Mouse (Mus musculus) 3T3-L1 (cell line): ENCODE results near the gene Afap1l2.
A peak's percentile ranks its signal among the peaks of the same experiment; 100 is the strongest.

Experiments used
- DNase-seq: peaks from one replicate; pipeline ENCODE4 v3.0.0-alpha.2; 2015; ENCODE audit warnings: low read depth, low spot score

Gene Afap1l2

DNA sequence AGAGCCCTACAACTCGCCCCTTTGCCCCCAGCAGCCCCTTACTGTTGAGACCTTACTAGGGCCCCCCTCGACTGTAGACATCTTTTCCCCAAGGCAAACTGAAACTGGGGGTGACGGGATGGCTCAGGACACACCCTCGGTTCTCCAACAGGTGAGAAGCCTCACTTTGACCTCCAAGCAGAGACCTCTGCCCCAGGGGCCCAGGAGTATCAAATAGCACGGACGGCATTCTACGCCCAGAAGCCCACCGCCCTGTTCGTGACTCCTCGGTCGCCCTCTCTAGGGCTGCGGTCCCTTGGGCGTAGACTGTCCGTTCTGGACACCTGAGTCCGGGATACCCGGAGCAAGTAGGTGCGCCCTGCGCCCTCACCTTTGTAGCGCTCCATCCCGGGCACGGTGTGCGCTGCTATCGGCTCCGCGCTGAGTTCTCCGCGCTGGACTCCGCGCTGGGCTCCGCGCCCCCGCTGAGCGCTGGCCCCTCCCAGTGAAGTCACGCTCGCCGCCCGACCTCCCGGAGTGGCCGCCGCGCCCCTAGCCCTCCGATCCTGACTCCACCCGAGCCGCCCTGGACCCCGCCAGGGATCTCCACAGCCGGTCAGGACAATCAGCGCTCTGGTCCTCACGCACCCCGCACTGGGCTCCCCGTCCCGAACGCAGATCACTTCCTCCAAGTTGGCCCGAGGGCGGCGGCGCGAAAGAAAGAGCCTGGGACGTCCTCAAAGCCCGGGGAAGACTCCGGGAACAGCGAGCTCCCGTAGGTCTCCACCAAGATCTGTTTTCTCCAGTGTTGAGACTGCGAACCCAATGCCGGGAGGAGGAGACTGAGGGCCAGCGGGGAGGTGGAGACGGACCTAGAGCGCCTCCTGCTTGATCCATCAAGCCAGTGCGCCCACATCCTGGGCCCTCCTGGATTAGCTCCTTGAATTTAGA lies at the start of gene Afap1l2:
Gene Afap1l2 (minus strand): TSS at position 448 of the 930 bp plus-strand sequence.
- peak; percentile 72 for DNase-seq

GRCm38 (mm10) chr19:57057568-57057967 lies 49.5 kb upstream of the Afap1l2 start:
- DNase-seq: peak; percentile 20

GRCm38 (mm10) chr19:57055215-57056120 lies 47.4 kb upstream of the Afap1l2 start:
- DNase-seq: peak; percentile 95

- no peak for DNase-seq
These were observed 44.9 kb upstream of the Afap1l2 start for GRCm38 (mm10) chr19:57052959-57053358.

GRCm38 (mm10) chr19:57052016-57052415 lies 44.0 kb upstream of the Afap1l2 start:
- DNase-seq: no peak

GRCm38 (mm10) chr19:57049592-57050090 lies 41.6 kb upstream of the Afap1l2 start:
- DNase-seq: no peak

- DNase-seq: no peak
These were observed 39.8 kb upstream of the Afap1l2 start for GRCm38 (mm10) chr19:57047671-57048320.

GRCm38 (mm10) chr19:57039258-57039657 lies 31.2 kb upstream of the Afap1l2 start:
- peak; percentile 69 for DNase-seq

GRCm38 (mm10) chr19:57036860-57037259 lies 28.8 kb upstream of the Afap1l2 start:
- DNase-seq: no peak

GRCm38 (mm10) chr19:57031582-57031981 lies 23.6 kb upstream of the Afap1l2 start:
- peak; percentile 81 for DNase-seq

GRCm38 (mm10) chr19:57029461-57029860 lies 21.4 kb upstream of the Afap1l2 start:
- DNase-seq: no peak

DNA sequence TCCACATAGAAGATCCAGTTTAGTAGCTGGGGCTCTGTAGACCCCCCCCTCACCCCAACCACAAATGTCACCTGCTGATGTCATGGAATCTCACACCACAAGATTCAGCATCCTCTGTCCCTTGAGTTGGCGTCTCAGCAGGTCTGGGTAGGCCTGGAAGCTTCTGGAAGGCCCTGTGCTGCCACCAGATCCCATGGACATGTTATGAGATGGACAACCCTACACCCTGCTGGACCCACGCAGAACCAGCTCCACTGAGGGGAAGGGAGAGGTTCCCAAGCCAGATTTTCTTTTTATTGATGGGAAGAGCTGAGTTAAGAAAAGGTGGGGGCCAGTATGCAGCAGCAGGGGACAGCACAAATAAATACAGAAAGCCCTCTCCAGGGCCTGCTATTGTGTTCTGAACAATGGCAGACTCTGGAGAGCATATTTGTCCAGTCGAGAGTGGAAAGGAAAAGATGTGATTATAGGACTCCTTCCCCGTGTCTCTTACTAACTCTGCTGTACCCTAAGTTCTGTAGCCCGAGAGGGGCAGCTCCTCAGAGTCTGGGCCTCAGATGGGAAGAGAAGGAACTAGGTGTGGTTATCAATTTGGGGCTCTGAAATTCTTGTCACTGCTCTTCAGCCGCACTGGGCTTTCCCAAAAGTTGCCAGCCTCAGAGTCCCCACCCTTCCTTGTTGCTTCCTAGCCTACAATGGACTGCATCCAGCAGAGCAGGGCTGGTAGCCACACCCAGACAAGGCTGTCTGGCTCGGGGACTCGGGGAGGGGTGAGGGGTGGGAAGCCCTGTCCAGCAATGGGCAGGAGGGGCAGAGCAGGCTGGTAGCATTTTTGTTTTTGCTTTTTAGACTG lies 20.5 kb upstream of the Afap1l2 start:
- DNase-seq: no peak

- DNase-seq: no peak
These were observed 18.5 kb upstream of the Afap1l2 start for GRCm38 (mm10) chr19:57026501-57026900.

GRCm38 (mm10) chr19:57017785-57018179 lies 9.8 kb upstream of the Afap1l2 start:
- no peak for DNase-seq

DNA sequence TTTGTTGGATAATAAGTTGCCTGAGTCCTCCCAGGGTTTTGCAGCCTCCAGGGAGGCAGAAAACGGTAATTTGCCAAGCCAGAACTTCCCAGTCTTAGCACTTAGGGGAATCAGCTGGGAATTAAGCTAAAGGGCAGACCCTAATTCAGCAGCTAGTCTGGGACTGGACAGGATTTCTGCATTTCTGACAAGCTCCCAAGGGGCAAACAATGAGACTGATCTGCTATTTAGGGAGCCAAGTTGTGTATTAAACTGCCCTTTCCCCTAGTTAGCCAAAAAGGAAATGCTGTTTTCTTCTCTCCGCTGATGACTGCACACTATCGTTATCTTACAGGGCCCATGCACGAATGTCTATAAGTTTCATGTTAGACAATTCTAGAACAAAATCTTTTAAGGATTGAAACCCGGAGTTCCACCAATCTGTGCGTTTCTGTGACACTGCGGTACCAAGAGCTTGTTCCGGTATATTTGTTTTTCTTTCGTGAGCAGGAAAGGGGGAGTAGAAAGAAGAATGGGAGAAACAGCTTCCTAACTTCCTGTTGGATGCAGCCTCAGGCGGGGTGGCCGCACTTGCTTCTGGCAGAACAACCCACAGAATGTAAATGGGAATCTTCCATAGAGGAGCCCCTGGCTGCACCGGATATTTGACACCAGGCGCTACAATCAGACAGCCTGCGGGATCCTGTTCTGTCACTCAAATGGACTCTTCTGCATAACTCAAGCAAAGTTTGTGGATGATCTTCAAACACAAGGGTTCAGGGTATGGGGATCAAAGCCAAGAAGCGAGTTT lies 9.2 kb upstream of the Afap1l2 start:
- DNase-seq: no peak

DNA sequence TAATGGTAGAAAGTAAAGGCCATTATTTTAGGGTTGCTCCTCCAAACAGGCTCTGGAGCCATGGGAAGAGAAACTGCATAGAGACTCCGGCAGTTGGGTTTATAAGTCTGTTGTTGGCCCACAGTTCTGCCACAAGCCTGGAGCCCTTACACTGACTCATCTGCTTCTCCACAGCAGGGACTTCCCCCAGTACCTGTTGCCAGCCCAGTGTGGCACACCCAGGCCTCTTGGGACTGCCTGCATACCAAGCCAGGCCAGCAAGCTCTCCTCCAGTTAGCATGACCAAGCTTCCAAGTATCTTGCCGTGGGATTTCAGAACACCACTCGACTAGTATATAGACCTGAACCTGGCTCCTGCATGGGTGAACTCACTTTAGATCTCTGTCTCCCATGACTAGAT lies 6.8 kb upstream of the Afap1l2 start:
- DNase-seq: peak; percentile 97

GRCm38 (mm10) chr19:57013271-57013677 lies 5.2 kb upstream of the Afap1l2 start:
- DNase-seq: peak; percentile 77

DNA sequence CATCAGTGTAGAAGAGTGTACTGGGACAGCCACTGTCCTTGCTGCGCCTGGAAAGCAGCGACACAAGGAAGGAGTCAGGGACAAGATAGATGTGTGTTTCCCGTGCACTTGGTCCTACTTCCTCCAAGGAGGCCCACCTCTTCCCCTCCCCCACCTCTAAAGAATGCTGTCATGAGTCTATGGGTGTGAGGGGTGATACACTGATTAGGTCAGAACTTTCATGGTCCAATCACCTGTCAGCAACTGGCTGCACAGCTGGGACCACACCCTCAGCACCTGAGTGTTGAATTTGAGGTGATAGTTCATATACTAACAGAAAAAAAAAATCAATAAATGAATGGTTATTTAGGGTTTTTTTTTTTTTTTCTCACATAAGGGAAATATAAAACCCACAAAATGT lies 4.0 kb upstream of the Afap1l2 start:
- DNase-seq: no peak

DNA sequence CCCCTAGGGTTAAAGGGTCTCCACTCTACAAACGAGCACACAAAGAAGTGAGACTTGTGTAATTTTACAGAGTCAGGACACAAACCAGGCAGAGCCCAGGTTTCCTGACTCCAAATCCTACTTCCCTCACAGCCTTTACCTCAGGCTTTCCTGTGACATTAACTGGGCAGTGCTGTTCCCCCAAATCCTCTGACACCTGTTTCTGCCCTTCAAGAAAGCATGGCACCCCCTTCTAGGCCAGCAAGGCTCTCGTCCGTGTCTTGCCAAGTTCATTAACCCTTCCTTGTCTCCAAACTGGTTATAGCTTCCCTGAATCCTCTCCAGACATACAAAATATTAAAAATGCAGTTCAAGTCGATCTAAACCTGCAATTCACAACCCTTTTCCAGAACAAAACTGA lies 2.0 kb upstream of the Afap1l2 start:
- DNase-seq: no peak

DNA sequence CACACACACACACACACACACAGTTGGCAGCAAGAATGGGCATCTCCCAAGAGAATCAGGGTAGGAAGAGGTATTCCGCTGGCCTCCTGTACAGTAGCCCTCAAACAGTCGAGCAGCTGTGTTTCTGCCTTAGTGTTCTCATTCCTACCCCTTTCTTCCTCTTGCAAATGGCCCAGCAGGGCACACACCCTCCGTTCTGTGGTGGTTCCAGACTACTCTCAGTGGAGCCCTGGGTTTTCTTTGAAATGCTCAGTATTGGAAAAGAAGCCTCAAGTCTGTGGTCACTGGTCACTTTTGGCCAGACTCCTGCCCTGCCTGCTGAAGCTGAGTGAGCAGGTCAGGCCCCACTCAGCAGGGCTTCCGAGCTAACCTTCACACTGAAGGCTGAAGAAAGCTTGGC lies 1.6 kb upstream of the Afap1l2 start:
- no peak for DNase-seq
